Mouse (Mus musculus) G1E (cell line): ENCODE data around the gene H2-DMb1. TPM values are rescaled to one million over a fixed set of nuclear protein-coding genes. Genes with fewer than 3 reads are reported as not detected.

ENCODE experiments used
- ATAC-seq: 2 replicates; pipeline ENCODE4 v1.8.0; 2016; ENCODE audit warnings: mild to moderate bottlenecking; ENCODE audit not compliant: insufficient number of reproducible peaks, poor library complexity, low FRiP score, severe bottlenecking; ENCODE audit errors: extremely low read depth
- DNase-seq: peaks from one replicate; pipeline ENCODE4 v3.0.0; 2012; ENCODE audit warnings: low spot score
- H3K27me3 ChIP-seq: 2 replicates; pipeline ENCODE4 v1.6.1; 2012; ENCODE audit warnings: mild to moderate bottlenecking, low read length, inconsistent platforms; ENCODE audit not compliant: insufficient read depth
- H3K36me3 ChIP-seq: replicated peaks from 2 replicates; pipeline ENCODE3; 2012; ENCODE audit warnings: mild to moderate bottlenecking, inconsistent platforms
- H3K4me1 ChIP-seq: 2 replicates; pipeline ENCODE4 v1.6.1; 2012; ENCODE audit warnings: low read depth, low read length, inconsistent platforms, mixed read lengths; ENCODE audit not compliant: insufficient read depth
- H3K4me3 ChIP-seq: 2 replicates; pipeline ENCODE4 v1.5.1; 2012; ENCODE audit warnings: low read depth, mild to moderate bottlenecking, inconsistent platforms, low read length, moderate library complexity, mixed read lengths
- H3K9me3 ChIP-seq: replicated peaks from 2 replicates; pipeline ENCODE4 v1.6.1; 2012; ENCODE audit warnings: inconsistent platforms
- CTCF ChIP-seq: IDR thresholded peaks from 2 replicates; pipeline ENCODE4 v1.5.1; 2012; ENCODE audit warnings: low read depth, low read length, inconsistent platforms, mixed read lengths
- GATA1 ChIP-seq: IDR thresholded peaks from 2 replicates; pipeline ENCODE4 v1.6.1; 2012; ENCODE audit warnings: borderline replicate concordance, low read length, inconsistent platforms, mixed read lengths
- GATA2 ChIP-seq: IDR thresholded peaks from 2 replicates; pipeline ENCODE4 v1.6.1; 2012; ENCODE audit warnings: low read depth, low read length, inconsistent platforms, borderline replicate concordance
- POLR2AphosphoS5 ChIP-seq: IDR thresholded peaks from 2 replicates; pipeline ENCODE4 v1.6.1; 2012; ENCODE audit warnings: low read depth, low read length, inconsistent platforms; ENCODE audit not compliant: insufficient replicate concordance
- TAL1 ChIP-seq: conservative IDR thresholded peaks from 2 replicates; pipeline ENCODE4 v1.6.1; 2012; ENCODE audit warnings: low read depth, low read length, inconsistent platforms, mixed read lengths
- polyA plus RNA-seq: library from polyadenylated mRNA; stranded (reverse); fragments of >175 nt; gene quantifications from 2 replicates; pipeline ENCODE4 v1.2.3, GENCODE M21; 2012
- total RNA-seq, 2 experiments: library from RNA; stranded (forward) in 1 of 2; stranded (reverse) in 1 of 2; fragments of 200-1000 nt in 1 of 2; fragments of >200 nt in 1 of 2; fragmentation: Nextera tagmentation in 1 of 2; gene quantifications; 2 replicates each; pipeline ENCODE4 v1.2.3; 2014 to 2017

The H2-DMb1 gene
- total and polyA plus RNA-seq, 3 experiments, result 0.10 to 0.44 TPM; not detected in 1

GRCm38 (mm10) chr17:34205021-34205745 is 52.3 kb downstream of the H2-DMb1 start:
- DNase-seq, result peak; percentile 49
- Histone ChIP-seq H3K4me1 (peaks cover 64% of the 10 kb centered on the region), H3K36me3 (peaks cover 39% of the 10 kb centered on the region), H3K27me3 (peaks cover 5% of the 10 kb centered on the region; the same call in 1 of the 2 replicates), H3K4me3 (peak overlapping the region; percentile 95), H3K9me3 (peaks cover 3% of the 10 kb centered on the region)
- ATAC-seq, result no peak
- no peak for TF ChIP-seq GATA2
- no peak for TF ChIP-seq POLR2AphosphoS5
- TF ChIP-seq CTCF, result no peak
- TF ChIP-seq TAL1, result no peak
- no peak for TF ChIP-seq GATA1

DNA sequence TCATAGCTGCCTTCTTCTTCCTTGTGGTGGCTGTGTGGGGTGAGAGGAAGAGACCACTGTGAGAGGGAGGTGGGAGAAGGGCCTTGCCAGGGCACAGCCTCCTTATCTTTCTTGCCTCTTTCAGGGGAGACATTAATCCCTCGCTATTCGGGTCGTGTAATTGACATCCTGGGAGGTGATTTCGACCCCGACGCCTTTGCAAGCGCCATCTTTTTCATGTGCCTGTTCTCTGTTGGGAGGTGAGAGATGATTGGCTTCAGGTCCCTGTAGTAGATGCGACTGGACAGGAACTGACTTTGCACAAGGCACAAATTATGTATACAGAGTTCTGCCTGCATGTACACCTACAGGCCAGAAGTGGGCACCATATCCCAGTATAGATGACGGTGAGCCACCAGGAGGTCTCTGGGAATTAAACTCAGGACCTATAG is 52.9 kb downstream of the H2-DMb1 start:
- Histone ChIP-seq H3K9me3 (peaks cover 3% of the 10 kb centered on the region), H3K36me3 (peaks cover 39% of the 10 kb centered on the region), H3K4me1 (peaks cover 70% of the 10 kb centered on the region), H3K4me3 (peak overlapping the region; percentile 95; the same call in 1 of the 2 replicates), H3K27me3 (peaks cover 5% of the 10 kb centered on the region; the same call in 1 of the 2 replicates)
- DNase-seq (peak; percentile 65), ATAC-seq (peak; percentile 9; the same call in 1 of the 2 replicates)
- TF ChIP-seq CTCF (peak; percentile 64), POLR2AphosphoS5 (no peak)

- Histone ChIP-seq H3K9me3 (peaks cover 3% of the 10 kb centered on the region), H3K36me3 (peaks cover 45% of the 10 kb centered on the region), H3K4me1 (peaks cover 71% of the 10 kb centered on the region), H3K27me3 (peaks cover 5% of the 10 kb centered on the region; the same call in 1 of the 2 replicates), H3K4me3 (no peak overlapping the region)
- DNase-seq (no peak), ATAC-seq (no peak)
- TF ChIP-seq GATA2 (no peak), POLR2AphosphoS5 (no peak)
These were observed 53.9 kb downstream of the H2-DMb1 start for GRCm38 (mm10) chr17:34206731-34207130.

- Histone ChIP-seq H3K27me3 (peaks cover 5% of the 10 kb centered on the region; the same call in 1 of the 2 replicates), H3K9me3 (peaks cover 3% of the 10 kb centered on the region), H3K4me3 (no peak overlapping the region), H3K4me1 (peaks cover 73% of the 10 kb centered on the region), H3K36me3 (peaks cover 52% of the 10 kb centered on the region)
- DNase-seq (no peak), ATAC-seq (no peak)
- TF ChIP-seq GATA2 (no peak), CTCF (no peak), GATA1 (no peak), POLR2AphosphoS5 (no peak), TAL1 (no peak)
These were observed 54.6 kb downstream of the H2-DMb1 start for GRCm38 (mm10) chr17:34207456-34207855.

DNA sequence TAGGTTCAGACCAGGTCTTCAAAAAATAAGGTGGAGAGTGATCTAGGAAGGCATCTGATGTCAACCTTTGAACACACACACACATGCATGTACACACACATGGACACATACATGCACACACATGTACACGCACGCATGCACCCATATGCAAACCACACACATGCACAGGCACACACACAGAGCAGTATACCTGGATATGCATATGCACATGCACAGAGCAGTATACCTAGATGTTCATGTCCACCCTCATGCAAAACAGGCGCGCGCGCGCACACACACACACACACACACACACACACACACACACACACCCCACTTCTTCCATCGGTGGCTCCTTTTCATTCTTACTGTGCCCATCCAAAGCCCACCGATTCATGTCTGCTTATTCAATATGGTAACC is 55.0 kb downstream of the H2-DMb1 start:
- TF ChIP-seq GATA2, result no peak
- TF ChIP-seq GATA1, result no peak
- TF ChIP-seq POLR2AphosphoS5, result no peak
- no peak for TF ChIP-seq CTCF
- no peak for TF ChIP-seq TAL1
- H3K27me3 ChIP-seq, result peaks cover 2% of the 10 kb centered on the region; the same call in 1 of the 2 replicates
- ATAC-seq, result no peak
- H3K4me1 ChIP-seq, result peaks cover 73% of the 10 kb centered on the region
- H3K4me3 ChIP-seq, result no peak overlapping the region
- H3K36me3 ChIP-seq, result peaks cover 55% of the 10 kb centered on the region
- DNase-seq, result no peak
- H3K9me3 ChIP-seq, result peaks cover 3% of the 10 kb centered on the region

DNA sequence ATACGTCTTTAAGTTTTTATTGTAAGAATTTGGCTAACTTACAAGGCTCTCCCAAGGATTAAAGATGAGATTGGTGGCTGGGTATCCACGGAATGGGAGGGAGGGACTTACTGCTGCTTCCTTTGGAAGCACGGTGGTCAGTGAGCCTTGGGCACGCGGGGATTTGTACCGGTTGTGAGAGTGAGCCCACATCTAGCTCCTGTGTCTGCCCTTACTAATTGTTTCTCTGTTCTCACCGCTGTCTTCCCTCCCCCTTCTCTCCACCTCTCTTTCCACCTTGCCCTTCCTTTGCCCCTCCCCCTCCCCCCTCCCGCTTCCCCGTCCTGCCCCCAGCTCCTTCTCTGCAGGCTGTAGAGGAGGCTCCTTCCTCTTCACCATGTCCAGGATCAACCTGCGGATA is 55.5 kb downstream of the H2-DMb1 start:
- H3K9me3 ChIP-seq, result peaks cover 3% of the 10 kb centered on the region
- ATAC-seq (no peak), DNase-seq (no peak)
- TF ChIP-seq GATA2, result no peak
- no peak for TF ChIP-seq GATA1
- TF ChIP-seq TAL1, result no peak
- no peak for TF ChIP-seq POLR2AphosphoS5
- TF ChIP-seq CTCF, result no peak
- H3K36me3 ChIP-seq, result peaks cover 60% of the 10 kb centered on the region
- H3K4me1 ChIP-seq, result peaks cover 73% of the 10 kb centered on the region
- H3K4me3 ChIP-seq, result no peak overlapping the region; the same call in 1 of the 2 replicates
- H3K27me3 ChIP-seq, result no peaks in the 10 kb centered on the region
